Mouse (Mus musculus): ENCODE data around the gene Cwc25.

DNA sequence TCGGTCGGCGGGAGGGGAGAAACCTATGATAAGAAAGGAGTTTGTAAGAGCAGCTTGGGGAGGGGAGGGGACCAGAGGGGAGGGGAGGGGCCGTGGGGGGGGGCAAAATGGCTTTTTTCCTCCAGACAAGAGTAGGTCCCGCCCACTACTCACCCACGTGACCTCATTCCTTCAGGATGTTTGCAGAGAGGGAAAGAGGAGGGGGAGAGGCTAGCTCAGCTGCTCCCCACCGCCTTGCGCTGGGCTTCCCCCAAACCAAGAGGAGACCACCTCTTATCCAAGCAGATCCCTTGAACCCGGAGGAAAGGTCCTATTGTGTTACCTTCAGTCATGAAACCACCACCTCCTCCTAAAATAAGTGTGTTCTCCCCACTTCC, 66.7 kb downstream of the Cwc25 start:
- TF ChIP-seq CTCF (IDR thresholded peaks at IDR 0.05) (no peak), EP300 (IDR thresholded peaks at IDR 0.05) (no peak)
